Mouse (Mus musculus): ENCODE measurements at regions not wholly inside any gene's neighbourhood (a gene's known extent, or its start where the extent isn't known, plus 50 kb on each side); places are given as distances from the start of the nearest gene placed in this dataset.

DNA sequence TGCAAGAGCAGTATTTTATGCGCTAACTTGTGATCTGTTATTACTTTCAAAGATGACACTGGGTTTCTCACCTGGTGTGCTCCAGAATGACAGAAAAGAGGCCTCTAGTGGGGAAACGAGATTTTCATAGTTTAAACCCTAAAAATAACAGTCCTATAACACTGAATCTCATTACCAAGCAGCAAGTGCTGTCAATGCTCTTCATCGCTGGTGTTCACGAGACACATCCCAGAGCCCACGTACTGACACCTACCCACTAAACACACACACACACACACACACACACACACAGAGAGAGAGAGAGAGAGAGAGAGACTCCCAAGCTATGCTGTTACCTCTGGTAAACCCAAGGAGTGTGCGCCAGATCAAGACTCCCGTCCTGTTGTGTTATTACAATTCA lies 365.9 kb downstream of the Pdcd6ip start:
- Histone ChIP-seq H3K4me3 (ENCODE audit: low read length) (no peak overlapping the region), H3K27me3 (ENCODE audit: insufficient read depth, low read length) (no peaks in the 10 kb centered on the region), H3K4me2 (ENCODE audit: low read depth, low read length) (no peak overlapping the region), H3K36me3 (ENCODE audit: insufficient read depth, low read length) (no peaks in the 10 kb centered on the region), H3K9ac (replicated peaks; ENCODE audit: low read length) (no peak overlapping the region), H3K4me1 (ENCODE audit: insufficient read depth, low read length) (no peaks in the 10 kb centered on the region), H3K27ac (no peak overlapping the region), H3K9me3 (ENCODE audit: low read length) (no peaks in the 10 kb centered on the region)
- ATAC-seq (no peak), DNase-seq (ENCODE audit: low spot score) (no peak)
- TF ChIP-seq CTCF (IDR thresholded peaks at IDR 0.05; ENCODE audit: low read depth): no peak
- WGBS: 69% methylated on average over 7 of the region's 7 CpGs

GRCm38 (mm10) chr9:113340838-113341237 lies 367.2 kb downstream of the Pdcd6ip start:
- ATAC-seq (no peak), DNase-seq (ENCODE audit: low spot score) (no peak)
- Histone ChIP-seq H3K4me3 (ENCODE audit: low read length) (no peak overlapping the region), H3K27ac (no peak overlapping the region), H3K9ac (replicated peaks; ENCODE audit: low read length) (no peak overlapping the region), H3K4me1 (ENCODE audit: insufficient read depth, low read length) (no peaks in the 10 kb centered on the region), H3K9me3 (ENCODE audit: low read length) (no peaks in the 10 kb centered on the region), H3K27me3 (ENCODE audit: insufficient read depth, low read length) (no peaks in the 10 kb centered on the region), H3K36me3 (ENCODE audit: insufficient read depth, low read length) (no peaks in the 10 kb centered on the region), H3K4me2 (ENCODE audit: low read depth, low read length) (no peak overlapping the region)
- WGBS: 56% methylated on average over 6 of the region's 6 CpGs
- TF ChIP-seq CTCF (IDR thresholded peaks at IDR 0.05; ENCODE audit: low read depth): no peak

- WGBS: 86% methylated on average over 3 of the region's 3 CpGs
- no peak for DNase-seq (ENCODE audit: low spot score)
- Histone ChIP-seq H3K27me3 (ENCODE audit: insufficient read depth, low read length) (no peaks in the 10 kb centered on the region), H3K36me3 (ENCODE audit: insufficient read depth, low read length) (no peaks in the 10 kb centered on the region), H3K27ac (no peak overlapping the region), H3K9ac (replicated peaks; ENCODE audit: low read length) (no peak overlapping the region), H3K9me3 (ENCODE audit: low read length) (no peaks in the 10 kb centered on the region), H3K4me1 (ENCODE audit: insufficient read depth, low read length) (no peaks in the 10 kb centered on the region), H3K4me3 (ENCODE audit: low read length) (no peak overlapping the region), H3K4me2 (ENCODE audit: low read depth, low read length) (no peak overlapping the region)
- ATAC-seq: no peak
- TF ChIP-seq CTCF (IDR thresholded peaks at IDR 0.05; ENCODE audit: low read depth): no peak
These were observed 368.0 kb downstream of the Pdcd6ip start for GRCm38 (mm10) chr9:113340036-113340435.

DNA sequence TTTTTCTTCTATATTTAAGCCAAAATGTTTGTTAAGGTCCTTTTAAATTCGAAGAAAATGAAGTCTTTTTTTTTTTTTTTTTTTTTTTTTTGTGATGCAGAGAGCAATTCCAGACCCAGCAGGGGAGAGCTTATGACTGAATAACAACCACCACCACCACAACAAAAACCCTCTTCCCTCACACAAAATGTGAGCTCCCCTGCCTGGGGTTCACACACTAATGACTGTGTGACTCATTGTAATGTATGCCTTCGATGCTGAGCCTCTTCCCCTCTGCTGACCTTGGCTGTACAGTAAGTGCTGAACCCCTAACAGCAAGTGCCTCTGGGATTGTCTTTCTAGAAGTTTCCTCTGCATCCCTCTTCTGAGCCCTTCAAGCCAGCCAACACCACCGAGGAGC lies 383.6 kb downstream of the Pdcd6ip start:
- Histone ChIP-seq H3K4me3 (ENCODE audit: low read length) (no peak overlapping the region), H3K36me3 (ENCODE audit: insufficient read depth, low read length) (no peaks in the 10 kb centered on the region), H3K4me2 (ENCODE audit: low read depth, low read length) (no peak overlapping the region), H3K27me3 (ENCODE audit: insufficient read depth, low read length) (no peaks in the 10 kb centered on the region), H3K27ac (no peak overlapping the region), H3K4me1 (ENCODE audit: insufficient read depth, low read length) (no peaks in the 10 kb centered on the region), H3K9ac (replicated peaks; ENCODE audit: low read length) (no peak overlapping the region), H3K9me3 (ENCODE audit: low read length) (no peaks in the 10 kb centered on the region)
- ATAC-seq (no peak), DNase-seq (ENCODE audit: low spot score) (no peak)
- no peak for TF ChIP-seq CTCF (IDR thresholded peaks at IDR 0.05; ENCODE audit: low read depth)
- WGBS: 33% methylated on average over 3 of the region's 3 CpGs

- Histone ChIP-seq H3K36me3 (ENCODE audit: insufficient read depth, low read length) (no peaks in the 10 kb centered on the region), H3K27ac (no peak overlapping the region), H3K4me2 (ENCODE audit: low read depth, low read length) (no peak overlapping the region), H3K4me1 (ENCODE audit: insufficient read depth, low read length) (no peaks in the 10 kb centered on the region), H3K27me3 (ENCODE audit: insufficient read depth, low read length) (no peaks in the 10 kb centered on the region), H3K4me3 (ENCODE audit: low read length) (no peak overlapping the region), H3K9me3 (ENCODE audit: low read length) (no peaks in the 10 kb centered on the region), H3K9ac (replicated peaks; ENCODE audit: low read length) (no peak overlapping the region)
- DNase-seq (ENCODE audit: low spot score) (no peak), ATAC-seq (no peak)
- 76% methylated on average over 7 of the region's 7 CpGs for WGBS
- TF ChIP-seq CTCF (IDR thresholded peaks at IDR 0.05; ENCODE audit: low read depth): no peak
These were observed 398.1 kb downstream of the Pdcd6ip start for GRCm38 (mm10) chr9:113309707-113310574.

GRCm38 (mm10) chr9:113305761-113306160 lies 402.3 kb downstream of the Pdcd6ip start:
- Histone ChIP-seq H3K4me2 (ENCODE audit: low read depth, low read length) (no peak overlapping the region), H3K4me3 (ENCODE audit: low read length) (no peak overlapping the region), H3K4me1 (ENCODE audit: insufficient read depth, low read length) (peaks cover 12% of the 10 kb centered on the region), H3K9me3 (ENCODE audit: low read length) (no peaks in the 10 kb centered on the region), H3K36me3 (ENCODE audit: insufficient read depth, low read length) (no peaks in the 10 kb centered on the region), H3K27me3 (ENCODE audit: insufficient read depth, low read length) (no peaks in the 10 kb centered on the region), H3K27ac (no peak overlapping the region), H3K9ac (replicated peaks; ENCODE audit: low read length) (no peak overlapping the region)
- WGBS: 26% methylated on average over 4 of the region's 4 CpGs
- DNase-seq (ENCODE audit: low spot score) (peak; percentile 66), ATAC-seq (peak; percentile 87)
- peak; percentile 35; the same call in 1 of the 2 replicates for TF ChIP-seq CTCF (IDR thresholded peaks at IDR 0.05; ENCODE audit: low read depth)

- no peak for ATAC-seq
- 51% methylated on average over 1 of the region's 1 CpGs for WGBS
- no peaks in the 10 kb centered on the region for H3K27me3 ChIP-seq (ENCODE audit: insufficient read depth, low read length)
These were observed 405.6 kb downstream of the Pdcd6ip start for GRCm38 (mm10) chr9:113302429-113302828.

More at GRCm38 (mm10) chr9:113302429-113302828, 405.6 kb downstream of the Pdcd6ip start:
- Histone ChIP-seq H3K27ac (no peak overlapping the region), H3K4me1 (ENCODE audit: insufficient read depth, low read length) (peaks cover 12% of the 10 kb centered on the region), H3K36me3 (ENCODE audit: insufficient read depth, low read length) (no peaks in the 10 kb centered on the region), H3K4me3 (ENCODE audit: low read length) (no peak overlapping the region), H3K9me3 (ENCODE audit: low read length) (no peaks in the 10 kb centered on the region), H3K9ac (replicated peaks; ENCODE audit: low read length) (no peak overlapping the region), H3K4me2 (ENCODE audit: low read depth, low read length) (no peak overlapping the region)
- no peak for DNase-seq (ENCODE audit: low spot score)
- no peak for TF ChIP-seq CTCF (IDR thresholded peaks at IDR 0.05; ENCODE audit: low read depth)
